In genomic region chr7:24377091-24377865, GRCm38 (mm10) we compare ENCODE assay signal across 8 mouse cellular contexts. TPM values are rescaled to one million over a fixed set of nuclear protein-coding genes. Genes with fewer than 3 reads are reported as not detected.
DNase-seq lines count a peak whose midpoint lies in the region; ATAC-seq lines count a peak whose summit lies in the region.

No protein-coding gene starts in this region.

- WGBS in heart, embryonic 11.5 days (ENCODE audit: insufficient replicate concordance): 3% methylated on average over 49 of the region's 49 CpGs
- 5% methylated on average over 49 of the region's 49 CpGs for WGBS in limb, embryonic 13.5 days
- WGBS in midbrain, embryonic 14.5 days: 5% methylated on average over 49 of the region's 49 CpGs

- H3K9me3 ChIP-seq in heart, embryonic 11.5 days (replicated peaks; ENCODE audit: control insufficient read depth, low read length): no peaks in the 10 kb centered on the region
- no peaks in the 10 kb centered on the region for H3K9me3 ChIP-seq in limb, embryonic 13.5 days
- no peaks in the 10 kb centered on the region for H3K9me3 ChIP-seq in midbrain, embryonic 14.5 days (ENCODE audit: control insufficient read depth, low read length)

- peaks cover 4% of the 10 kb centered on the region for H3K4me1 ChIP-seq in heart, embryonic 11.5 days (ENCODE audit: control insufficient read depth, insufficient read depth, low read length)
- H3K4me1 ChIP-seq in limb, embryonic 13.5 days: peaks cover 59% of the 10 kb centered on the region
- H3K4me1 ChIP-seq in midbrain, embryonic 14.5 days (ENCODE audit: control insufficient read depth, insufficient read depth, low read length): peaks cover 13% of the 10 kb centered on the region; the same call in 1 of the 2 replicates

- H3K9ac ChIP-seq in heart, embryonic 11.5 days (ENCODE audit: low read depth, low read length): peak overlapping the region; percentile 66
- H3K9ac ChIP-seq in limb, embryonic 13.5 days: peak overlapping the region; percentile 50
- peak overlapping the region; percentile 23; the same call in 1 of the 2 replicates for H3K9ac ChIP-seq in midbrain, embryonic 14.5 days (replicated peaks; ENCODE audit: low read length)

- peaks cover 12% of the 10 kb centered on the region for H3K27me3 ChIP-seq in heart, embryonic 11.5 days (ENCODE audit: control insufficient read depth, insufficient read depth, low read length)
- H3K27me3 ChIP-seq in limb, embryonic 13.5 days: 0 out of 2 replicates have a peak, but pooled peaks cover 11% of the 10 kb centered on the region
- no peaks in the 10 kb centered on the region; the same call in none of the 2 replicates for H3K27me3 ChIP-seq in midbrain, embryonic 14.5 days (ENCODE audit: control insufficient read depth, insufficient read depth, low read length)

- H3K4me3 ChIP-seq in heart, embryonic 11.5 days (ENCODE audit: low read depth, low read length): peak overlapping the region; percentile 26
- peak overlapping the region; percentile 36 for H3K4me3 ChIP-seq in limb, embryonic 13.5 days
- peak overlapping the region; percentile 25 for H3K4me3 ChIP-seq in midbrain, embryonic 14.5 days (replicated peaks; ENCODE audit: low read depth, low read length)

- no peaks in the 10 kb centered on the region for H3K36me3 ChIP-seq in heart, embryonic 11.5 days (ENCODE audit: control insufficient read depth, insufficient read depth, low read length)
- H3K36me3 ChIP-seq in limb, embryonic 13.5 days: no peaks in the 10 kb centered on the region
- H3K36me3 ChIP-seq in midbrain, embryonic 14.5 days (ENCODE audit: control insufficient read depth, insufficient read depth, low read length): no peaks in the 10 kb centered on the region

- peak; percentile 91 for ATAC-seq in heart, embryonic 11.5 days (replicated peaks; ENCODE audit: insufficient number of reproducible peaks, low FRiP score, low TSS enrichment)
- ATAC-seq in limb, embryonic 13.5 days (ENCODE audit: low FRiP score, low read depth): peak; percentile 57
- no peak for ATAC-seq in midbrain, embryonic 14.5 days (ENCODE audit: low FRiP score, low TSS enrichment)

- H3K27ac ChIP-seq in heart, embryonic 11.5 days (ENCODE audit: low read depth, low read length): peak overlapping the region; percentile 76
- H3K27ac ChIP-seq in limb, embryonic 13.5 days: peak overlapping the region; percentile 74
- H3K27ac ChIP-seq in midbrain, embryonic 14.5 days (replicated peaks; ENCODE audit: low read depth, low read length): no peak overlapping the region

- peak; percentile 68 to 72 for DNase-seq in urinary bladder, adult 18-20 months (ENCODE audit: low spot score in 2 of 2)
- DNase-seq in urinary bladder, postnatal 10 days (ENCODE audit: low spot score): no peak
- DNase-seq in embryo, embryonic 10 days (ENCODE audit: low spot score): peak; percentile 72
- DNase-seq in midbrain, embryonic 14.5 days: peak; percentile 40
- DNase-seq in thymus, postnatal 10 days (ENCODE audit: low spot score in 2 of 2): peak; percentile 86
- no peak for DNase-seq in left cerebral cortex, adult 9 months (ENCODE audit: low spot score in 2 of 2)

- H3K4me2 ChIP-seq in heart, embryonic 11.5 days: peak overlapping the region; percentile 64
- H3K4me2 ChIP-seq in limb, embryonic 13.5 days (replicated peaks): peak overlapping the region; percentile 66
- peak overlapping the region; percentile 48 for H3K4me2 ChIP-seq in midbrain, embryonic 14.5 days (ENCODE audit: low read length)

RNA-seq across cellular contexts. Expression of gene Kcnn4, which starts 7.2 kb away (rescaled TPM):
- polyA plus RNA-seq in heart, embryonic 11.5 days (2014; fragmentation: Nextera tagmentation; extraction: Ambion mirVana): 9.9 and 11.2 TPM in 2 replicates
- polyA plus RNA-seq in limb, embryonic 13.5 days (2015; fragmentation: Nextera tagmentation; extraction: Ambion mirVana): 1.4 and 2.4 TPM in 2 replicates
- 0.43 and 0.45 TPM in 2 replicates for polyA plus RNA-seq in midbrain, embryonic 14.5 days (2014; fragmentation: Nextera tagmentation; extraction: Ambion mirVana)

RNA-seq across cellular contexts. Expression of gene Smg9, which starts 22.1 kb away (rescaled TPM):
- 17.5 and 21.2 TPM in 2 replicates for polyA plus RNA-seq in heart, embryonic 11.5 days (2014; fragmentation: Nextera tagmentation; extraction: Ambion mirVana)
- 24.5 and 25.1 TPM in 2 replicates for polyA plus RNA-seq in limb, embryonic 13.5 days (2015; fragmentation: Nextera tagmentation; extraction: Ambion mirVana)
- 32.9 and 33.3 TPM in 2 replicates for polyA plus RNA-seq in midbrain, embryonic 14.5 days (2014; fragmentation: Nextera tagmentation; extraction: Ambion mirVana)

RNA-seq across cellular contexts. Expression of gene Lypd5, which starts 28.3 kb away (rescaled TPM):
- polyA plus RNA-seq in heart, embryonic 11.5 days (2014; fragmentation: Nextera tagmentation; extraction: Ambion mirVana): not detected in 2 replicates
- not detected in 2 replicates for polyA plus RNA-seq in limb, embryonic 13.5 days (2015; fragmentation: Nextera tagmentation; extraction: Ambion mirVana)
- polyA plus RNA-seq in midbrain, embryonic 14.5 days (2014; fragmentation: Nextera tagmentation; extraction: Ambion mirVana): not detected in 2 replicates

RNA-seq across cellular contexts. Expression of gene Tescl, which starts 43.5 kb away (rescaled TPM):
- polyA plus RNA-seq in heart, embryonic 11.5 days (2014; fragmentation: Nextera tagmentation; extraction: Ambion mirVana): not detected in 2 replicates
- not detected in 2 replicates for polyA plus RNA-seq in limb, embryonic 13.5 days (2015; fragmentation: Nextera tagmentation; extraction: Ambion mirVana)
- polyA plus RNA-seq in midbrain, embryonic 14.5 days (2014; fragmentation: Nextera tagmentation; extraction: Ambion mirVana): not detected in 2 replicates

Comparison
In these comparisons a context has a peak if more than half of its experiments do, and no peak if none do; other contexts are left out.
1. DNase-seq: peak in urinary bladder, adult 18-20 months (2 of 2), embryo, embryonic 10 days (single experiment), midbrain, embryonic 14.5 days (single experiment) and thymus, postnatal 10 days (2 of 2); none in urinary bladder, postnatal 10 days (single experiment) and left cerebral cortex, adult 9 months (0 of 2).
2. Peak in every context shown above with its lines, with median percentiles within 50 percentile points of each other: H3K4me2 ChIP-seq, H3K4me3 ChIP-seq and H3K9ac ChIP-seq.